Mouse (Mus musculus) liver, adult 2 months (tissue): ENCODE measurements around the gene Lrrc59. TPM values are rescaled to one million over a fixed set of nuclear protein-coding genes. Genes with fewer than 3 reads are reported as not detected.

Experiments
- DNase-seq: peaks from one replicate; pipeline ENCODE4 v3.0.0-alpha.2; 2011; ENCODE audit warnings: low read depth, low spot score; ENCODE audit errors: extremely low read depth
- H3K27ac ChIP-seq: fragments of 200-500 bp; replicated peaks from 2 replicates; pipeline ENCODE4 v1.5.1; 2012; ENCODE audit warnings: low read depth, mild to moderate bottlenecking, control low read depth, inconsistent platforms, low read length; ENCODE audit not compliant: insufficient read depth
- H3K27me3 ChIP-seq: fragments of 200-500 bp; 2 replicates; pipeline ENCODE4 v1.6.1; 2012; ENCODE audit warnings: mild to moderate bottlenecking, moderate library complexity, low read length, inconsistent platforms; ENCODE audit not compliant: control insufficient read depth, insufficient read depth
- H3K36me3 ChIP-seq: fragments of 200-500 bp; 2 replicates; pipeline ENCODE4 v1.6.1; 2012; ENCODE audit warnings: low read length, inconsistent platforms; ENCODE audit not compliant: control insufficient read depth, insufficient read depth
- H3K4me1 ChIP-seq: fragments of 200-500 bp; 2 replicates; pipeline ENCODE4 v1.6.1; 2011; ENCODE audit warnings: low read length; ENCODE audit not compliant: control insufficient read depth, insufficient read depth
- H3K4me3 ChIP-seq: fragments of 200-500 bp; 2 replicates; pipeline ENCODE4 v1.5.1; 2011; ENCODE audit warnings: low read depth, mild to moderate bottlenecking, control low read depth, low read length, moderate library complexity; ENCODE audit not compliant: insufficient read depth
- H3K79me2 ChIP-seq: fragments of 200-500 bp; 2 replicates; pipeline ENCODE4 v1.6.1; 2012; ENCODE audit warnings: inconsistent platforms, mild to moderate bottlenecking, low read length, moderate library complexity; ENCODE audit not compliant: control insufficient read depth, insufficient read depth
- H3K9ac ChIP-seq: fragments of 200-500 bp; 2 replicates; pipeline ENCODE4 v1.6.1; 2012; ENCODE audit warnings: low read depth, mild to moderate bottlenecking, control low read depth, inconsistent platforms, low read length
- CTCF ChIP-seq: fragments of 200-500 bp; IDR thresholded peaks from 2 replicates; pipeline ENCODE4 v1.5.1; 2011; ENCODE audit warnings: low read depth, low read length, control low read depth
- POLR2A ChIP-seq: fragments of 200-500 bp; IDR thresholded peaks from 2 replicates; pipeline ENCODE4 v1.6.1; 2011; ENCODE audit warnings: low read length, control low read depth; ENCODE audit not compliant: insufficient read depth; ENCODE audit errors: extremely low read depth
- WGBS: fragments of 180-500 bp; shearing (Covaris S2); methylation state at CpG from one replicate; pipeline ENCODE4 v1.1.7; 2018; 5-methylcytosine and 5-hydroxymethylcytosine counted together
- polyA plus RNA-seq: library from polyadenylated mRNA; depleted of rRNA; stranded (reverse); fragments of >200 nt; gene quantifications from 2 replicates; pipeline ENCODE4 v1.2.3, GENCODE M21; 2012
- total RNA-seq: library from RNA; depleted of rRNA; stranded (reverse); fragments of >200 nt; gene quantifications from 2 replicates; pipeline ENCODE4 v1.2.3, GENCODE M21; 2014

The Lrrc59 gene
- total and polyA plus RNA-seq, 2 experiments = 40.6 to 41.2 TPM

DNA sequence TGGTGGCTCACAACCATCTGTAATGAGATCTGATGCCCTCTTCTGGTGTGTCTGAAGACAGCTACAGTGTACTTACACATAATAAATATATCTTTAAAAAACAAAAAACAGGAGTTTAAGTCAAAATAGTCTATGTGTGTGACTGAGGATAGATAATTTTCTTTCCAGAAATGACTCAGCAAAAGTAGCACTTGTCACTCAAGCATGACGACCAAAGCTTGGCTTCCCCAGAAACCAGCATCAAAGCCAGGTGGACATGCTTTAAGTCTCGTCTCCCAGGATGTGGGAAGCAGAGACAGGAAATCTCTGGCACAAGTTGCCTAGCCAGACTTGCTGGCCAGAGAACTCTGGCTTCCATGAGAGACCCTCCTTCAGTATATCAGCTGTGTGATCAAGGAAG is 7.4 kb upstream of the Lrrc59 start:
- Histone ChIP-seq H3K36me3 (no peaks in the 10 kb centered on the region), H3K79me2 (no peaks in the 10 kb centered on the region), H3K9ac (no peak overlapping the region), H3K27ac (no peak overlapping the region), H3K4me3 (no peak overlapping the region), H3K4me1 (no peaks in the 10 kb centered on the region), H3K27me3 (no peaks in the 10 kb centered on the region)
- WGBS = 81% methylated on average over 2 of the region's 2 CpGs
- TF ChIP-seq CTCF (no peak), POLR2A (no peak)
- DNase-seq = no peak

DNA sequence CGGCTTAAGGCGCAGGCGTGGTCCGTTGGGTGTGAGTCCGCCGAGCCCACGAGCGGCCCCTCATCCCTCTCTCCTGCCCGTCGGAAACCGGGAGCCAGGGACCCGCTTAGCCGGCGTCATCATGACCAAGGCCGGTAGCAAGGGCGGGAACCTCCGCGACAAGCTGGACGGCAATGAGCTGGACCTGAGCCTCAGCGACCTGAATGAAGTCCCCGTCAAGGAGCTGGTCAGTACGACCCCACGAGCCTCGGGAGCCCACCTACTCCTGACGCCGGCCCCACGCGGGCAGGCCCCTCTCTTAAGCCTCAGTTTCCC is 274 bp downstream of the Lrrc59 start:
- under 1% methylated on average over 28 of the region's 28 CpGs for WGBS
- peak overlapping the region; percentile 92 for H3K9ac ChIP-seq
- H3K36me3 ChIP-seq = peaks cover 6% of the 10 kb centered on the region; the same call in 1 of the 2 replicates
- H3K79me2 ChIP-seq = peaks cover 9% of the 10 kb centered on the region; the same call in 1 of the 2 replicates
- peak overlapping the region; percentile 62 for H3K27ac ChIP-seq
- no peaks in the 10 kb centered on the region for H3K27me3 ChIP-seq
- TF ChIP-seq POLR2A (no peak), CTCF (no peak)
- no peak for DNase-seq
- peak overlapping the region; percentile 79 for H3K4me3 ChIP-seq
- H3K4me1 ChIP-seq = peaks cover 6% of the 10 kb centered on the region; the same call in 1 of the 2 replicates

GRCm38 (mm10) chr11:94630199-94631011 is 838 bp downstream of the Lrrc59 start:
- no peaks in the 10 kb centered on the region for H3K27me3 ChIP-seq
- peaks cover 11% of the 10 kb centered on the region for H3K36me3 ChIP-seq
- DNase-seq = peak; percentile 92
- peak overlapping the region; percentile 79 for H3K4me3 ChIP-seq
- no peak for TF ChIP-seq CTCF
- no peak for TF ChIP-seq POLR2A
- H3K9ac ChIP-seq = peak overlapping the region; percentile 92
- peaks cover 9% of the 10 kb centered on the region; the same call in 1 of the 2 replicates for H3K79me2 ChIP-seq
- WGBS = 2% methylated on average over 26 of the region's 26 CpGs
- peaks cover 6% of the 10 kb centered on the region; the same call in 1 of the 2 replicates for H3K4me1 ChIP-seq
- peak overlapping the region; percentile 62 for H3K27ac ChIP-seq

GRCm38 (mm10) chr11:94631969-94632368 is 2.4 kb downstream of the Lrrc59 start:
- no peak overlapping the region for H3K4me3 ChIP-seq
- WGBS = 90% methylated on average over 5 of the region's 5 CpGs
- H3K9ac ChIP-seq = no peak overlapping the region
- no peak for TF ChIP-seq POLR2A
- no peak overlapping the region for H3K27ac ChIP-seq
- peaks cover 16% of the 10 kb centered on the region for H3K36me3 ChIP-seq
- no peak for DNase-seq
- no peaks in the 10 kb centered on the region for H3K27me3 ChIP-seq
- peaks cover 14% of the 10 kb centered on the region for H3K4me1 ChIP-seq
- H3K79me2 ChIP-seq = peaks cover 9% of the 10 kb centered on the region; the same call in 1 of the 2 replicates

GRCm38 (mm10) chr11:94632988-94633387 is 3.4 kb downstream of the Lrrc59 start:
- peaks cover 9% of the 10 kb centered on the region; the same call in 1 of the 2 replicates for H3K79me2 ChIP-seq
- 53% methylated on average over 8 of the region's 8 CpGs for WGBS
- H3K9ac ChIP-seq = no peak overlapping the region
- no peaks in the 10 kb centered on the region for H3K27me3 ChIP-seq
- no peak for TF ChIP-seq CTCF
- TF ChIP-seq POLR2A = no peak
- H3K27ac ChIP-seq = no peak overlapping the region
- H3K4me1 ChIP-seq = peaks cover 19% of the 10 kb centered on the region
- no peak overlapping the region for H3K4me3 ChIP-seq
- peaks cover 18% of the 10 kb centered on the region for H3K36me3 ChIP-seq
- peak; percentile 62 for DNase-seq

GRCm38 (mm10) chr11:94634431-94634830 is 4.9 kb downstream of the Lrrc59 start:
- H3K27me3 ChIP-seq = no peaks in the 10 kb centered on the region
- H3K4me3 ChIP-seq = no peak overlapping the region
- H3K36me3 ChIP-seq = peaks cover 31% of the 10 kb centered on the region
- WGBS = 43% methylated on average over 5 of the region's 5 CpGs
- no peak overlapping the region for H3K27ac ChIP-seq
- peaks cover 19% of the 10 kb centered on the region for H3K4me1 ChIP-seq
- peak; percentile 81 for DNase-seq
- TF ChIP-seq POLR2A = no peak
- TF ChIP-seq CTCF = no peak
- H3K9ac ChIP-seq = no peak overlapping the region
- peaks cover 9% of the 10 kb centered on the region; the same call in 1 of the 2 replicates for H3K79me2 ChIP-seq
